Mouse (Mus musculus): ENCODE data around the gene Ndufaf2. TPM values are rescaled to one million over a fixed set of nuclear protein-coding genes. Genes with fewer than 3 reads are reported as not detected.

The Ndufaf2 gene
- total RNA-seq, 2 experiments from 2014 or later = 30.5 to 30.9 TPM

DNA sequence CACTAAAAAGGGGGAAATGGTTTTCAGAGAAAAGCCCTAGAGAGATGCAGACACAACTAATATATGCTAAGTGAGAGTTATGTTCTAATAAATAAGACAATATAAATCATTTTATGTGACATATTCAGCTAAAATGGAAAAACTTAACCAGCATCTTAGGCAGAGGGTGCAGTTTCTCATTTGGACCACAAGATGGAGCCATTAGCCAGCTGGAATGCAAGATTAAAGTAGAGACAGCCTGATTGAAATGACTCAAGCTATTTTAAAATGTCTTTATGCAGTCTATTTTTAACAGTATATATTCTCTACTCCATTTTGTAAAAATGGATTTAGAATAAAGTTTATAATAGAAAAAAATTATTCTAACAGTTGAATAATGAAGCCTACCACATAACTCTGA is 6.6 kb downstream of the Ndufaf2 start:
- intact Hi-C loops (cut with DNase I) = loop anchor here (5.0 to 10.0 kb wide), 3 partner anchors 107 to 1049 kb away; partner anchors contain the start of gene Smim15
- DNase-seq = no peak

DNA sequence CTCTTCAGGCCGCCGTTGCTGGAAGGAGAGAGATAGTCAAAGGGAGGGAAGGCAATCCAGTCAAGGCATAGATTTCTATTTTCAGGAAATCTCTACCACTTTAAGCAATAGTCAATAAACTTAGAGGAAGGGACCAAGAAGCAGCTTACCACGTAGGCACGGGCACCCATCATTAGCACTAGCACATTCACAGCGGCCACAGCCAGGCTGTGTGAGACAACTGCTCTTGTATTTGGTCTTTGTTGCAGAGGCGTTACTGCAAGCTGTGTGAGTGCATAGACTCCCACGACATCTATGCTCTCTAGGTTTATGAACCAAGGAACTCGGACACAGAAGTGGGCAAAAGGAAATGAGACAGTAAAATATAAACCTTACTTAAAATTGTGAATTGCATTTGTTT is 14.3 kb downstream of the Ndufaf2 start:
- intact Hi-C loops (cut with DNase I) = loop anchor here (5.0 kb wide), 1 partner anchor 1738 kb away; no protein-coding TSS in a partner anchor

GRCm38 (mm10) chr13:108138403-108138977 is 19.9 kb downstream of the Ndufaf2 start:
- DNase-seq = no peak
- intact Hi-C loops (cut with DNase I) = no loop called here

More for the DNA sequence above, 14.3 kb downstream of the Ndufaf2 start:
- no peak for DNase-seq

DNA sequence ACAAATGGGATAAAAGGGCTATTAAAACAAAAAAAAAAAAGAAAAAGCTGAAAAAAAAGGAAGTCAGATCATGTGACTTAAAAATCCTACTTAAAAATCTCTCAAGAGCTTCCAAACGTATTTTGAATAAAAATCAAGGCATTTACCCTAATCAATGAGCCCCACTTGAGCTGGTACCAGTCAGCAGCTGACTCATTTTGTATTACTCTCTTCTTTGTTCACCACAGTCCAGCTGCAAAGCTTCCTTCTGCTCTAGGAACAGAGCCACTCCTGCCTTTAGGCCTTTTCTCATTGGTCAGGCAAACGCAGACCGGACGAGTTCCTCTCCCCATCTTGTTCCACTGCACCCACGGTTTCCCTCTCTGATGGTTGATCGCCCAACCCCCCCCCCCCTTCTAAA is 22.8 kb downstream of the Ndufaf2 start:
- no peak for DNase-seq
- intact Hi-C loops (cut with DNase I) = no loop called here

DNA sequence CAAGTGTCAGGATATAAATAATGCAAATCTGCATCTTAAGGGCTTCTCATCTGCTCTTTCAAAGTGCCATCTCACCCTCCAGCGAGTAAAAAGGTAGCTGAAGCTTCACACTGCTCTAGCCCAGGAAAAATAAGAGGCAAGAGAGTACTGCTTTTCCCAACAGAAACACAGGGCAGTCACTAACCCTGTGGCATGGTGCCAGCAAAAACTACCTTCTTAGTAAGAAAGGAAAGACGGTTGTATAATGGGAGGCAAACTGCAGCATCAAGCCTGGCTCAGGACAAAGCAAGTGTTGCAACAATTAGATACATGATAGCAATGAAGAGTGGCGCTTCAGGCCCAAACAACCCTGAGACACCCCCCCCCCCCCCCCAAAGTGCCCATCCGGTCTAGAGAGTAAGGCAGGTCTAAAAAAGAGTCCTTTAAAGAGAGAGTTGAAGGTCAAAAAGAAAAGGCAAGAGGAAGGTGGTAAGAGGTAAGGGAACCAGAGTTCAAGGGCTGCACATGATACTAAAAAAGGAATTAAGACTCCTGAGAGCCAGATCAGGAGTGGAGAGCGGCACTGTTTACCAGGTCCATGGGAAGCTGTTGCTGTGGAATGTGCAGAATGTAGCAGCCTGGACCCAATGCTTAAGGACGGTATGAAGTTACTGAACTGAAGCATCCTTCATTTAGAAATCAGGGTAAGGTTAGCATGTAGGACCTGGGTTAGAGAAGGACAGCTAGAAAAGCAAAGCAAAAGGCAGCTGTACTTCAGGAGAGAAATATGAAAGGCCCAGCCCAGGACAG is 26.2 kb downstream of the Ndufaf2 start:
- no peak for DNase-seq
- intact Hi-C loops (cut with DNase I) = no loop called here

DNA sequence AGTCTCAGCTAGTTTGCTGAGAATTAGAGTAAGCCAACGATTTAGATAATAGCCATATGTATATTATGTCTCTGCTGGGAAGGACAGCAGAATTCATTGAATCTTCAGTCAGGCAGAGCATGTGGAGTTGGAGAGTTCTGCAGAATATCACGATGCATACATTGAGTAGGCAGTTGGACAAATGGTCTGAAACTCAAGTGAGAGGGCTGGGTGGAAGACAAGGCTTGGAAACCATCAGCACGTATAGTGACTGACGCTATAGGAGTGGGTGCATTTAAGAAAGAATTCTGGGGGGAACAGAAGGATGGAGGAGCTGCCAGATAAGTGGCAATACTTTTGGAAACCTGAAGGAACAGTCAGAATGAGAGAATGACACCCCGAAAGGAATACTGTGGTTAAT is 27.7 kb downstream of the Ndufaf2 start:
- no peak for DNase-seq
- intact Hi-C loops (cut with DNase I) = no loop called here

DNA sequence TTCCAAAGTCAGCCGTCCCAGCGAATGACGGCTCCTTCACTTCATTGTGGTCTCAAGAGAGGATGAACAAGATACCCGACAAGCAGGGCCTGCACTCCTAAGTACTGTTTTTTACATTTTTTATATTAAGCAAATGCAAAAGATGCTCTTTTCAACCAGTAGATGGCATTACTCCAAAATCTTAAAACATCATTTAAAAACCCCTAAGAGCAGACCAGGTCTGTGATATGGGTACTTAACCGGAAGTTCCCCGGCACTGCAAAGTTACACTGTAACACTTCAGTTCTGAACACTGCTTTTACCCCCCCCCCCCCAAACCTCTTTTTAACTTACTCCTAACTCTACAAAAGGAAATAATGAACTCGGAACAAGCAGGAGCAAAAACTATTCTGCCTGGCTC is 29.4 kb downstream of the Ndufaf2 start:
- intact Hi-C loops (cut with DNase I) = no loop called here
- no peak for DNase-seq

DNA sequence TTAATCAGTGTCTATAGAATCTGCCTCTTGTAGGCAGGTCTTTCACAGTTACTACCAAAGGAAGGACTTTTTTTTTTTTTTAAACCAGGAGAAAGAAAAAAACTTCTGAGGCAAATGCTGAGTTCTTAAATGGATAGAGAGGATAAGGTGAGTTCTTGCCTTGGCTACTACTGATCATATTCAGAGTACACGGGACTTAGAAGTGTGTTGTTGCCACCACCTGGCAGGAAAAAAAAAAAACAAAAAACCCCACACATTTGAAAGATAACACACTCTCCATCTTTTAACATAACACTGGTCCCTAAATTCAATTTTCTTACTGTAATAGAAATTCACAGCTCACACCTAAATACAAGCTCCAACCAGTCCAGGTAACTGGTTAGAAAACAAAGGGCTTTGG is 30.5 kb downstream of the Ndufaf2 start:
- intact Hi-C loops (cut with DNase I) = no loop called here
- no peak for DNase-seq

GRCm38 (mm10) chr13:108127130-108127529 is 31.3 kb downstream of the Ndufaf2 start:
- peak; percentile 40 for DNase-seq
- intact Hi-C loops (cut with DNase I) = no loop called here

DNA sequence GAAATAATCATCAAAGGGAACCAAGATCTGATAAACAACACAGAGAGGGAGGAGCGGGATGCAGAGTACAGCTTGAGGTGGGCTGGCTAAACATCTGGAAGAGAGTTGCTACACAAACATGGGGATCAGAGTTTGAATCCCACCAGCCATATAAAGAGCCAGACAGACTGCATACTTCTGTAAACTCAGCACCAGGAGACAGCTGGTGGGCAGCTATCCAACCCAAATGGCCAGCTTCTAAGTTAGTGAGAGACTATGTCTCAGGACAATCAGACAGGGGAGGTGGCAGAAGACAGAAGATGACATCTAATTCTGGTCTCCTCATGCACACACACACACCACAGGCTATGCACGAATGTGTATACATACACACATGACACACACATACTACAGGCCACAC is 32.2 kb downstream of the Ndufaf2 start:
- DNase-seq = no peak
- intact Hi-C loops (cut with DNase I) = no loop called here

DNA sequence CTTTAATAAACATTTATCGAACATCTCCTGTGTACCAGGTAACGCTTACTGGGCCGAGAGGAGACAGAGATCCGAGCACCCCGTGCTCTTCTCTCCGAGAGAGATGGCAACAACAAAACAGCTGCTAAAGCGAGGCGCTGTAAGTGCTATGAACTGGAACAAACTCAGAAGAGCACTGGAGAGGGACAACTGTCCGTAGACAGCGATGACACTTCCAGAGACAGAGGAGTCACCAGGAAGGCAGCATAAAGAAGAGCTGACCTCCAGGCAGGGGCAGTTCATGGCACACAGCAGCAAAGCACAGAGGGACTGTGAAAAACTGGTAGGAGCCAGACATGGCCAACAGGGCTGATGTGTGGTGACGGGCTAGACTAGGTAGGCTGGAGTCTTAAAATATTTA is 34.3 kb downstream of the Ndufaf2 start:
- no peak for DNase-seq
- intact Hi-C loops (cut with DNase I) = no loop called here

DNA sequence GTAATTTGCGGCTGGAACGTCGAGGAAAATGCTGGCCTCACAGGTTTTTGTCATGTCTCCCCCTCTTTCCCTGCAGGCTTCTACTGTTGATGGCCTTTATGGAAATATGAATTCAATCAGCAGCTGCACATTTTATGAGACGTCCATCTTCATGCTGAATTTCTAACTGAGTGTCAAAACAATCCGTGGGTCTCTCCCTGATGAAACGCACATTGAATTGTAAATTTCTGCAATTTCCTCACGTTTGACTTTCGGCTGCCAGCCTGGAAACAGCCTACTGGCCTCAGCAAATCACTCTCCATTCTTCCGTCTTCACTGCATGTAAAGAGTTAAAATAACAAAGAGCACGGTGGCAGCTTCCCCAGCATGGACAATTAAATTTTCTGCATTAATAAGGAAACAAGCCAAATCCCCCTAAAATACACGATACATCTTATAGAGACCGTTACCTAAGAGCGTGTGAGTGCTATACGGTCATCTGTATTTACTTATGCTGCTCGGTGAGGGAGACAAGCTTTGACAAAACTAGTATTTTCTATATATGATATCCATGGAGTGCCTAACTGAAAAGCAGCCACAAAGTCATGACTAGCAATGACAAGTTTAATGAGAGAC is 35.2 kb downstream of the Ndufaf2 start:
- intact Hi-C loops (cut with DNase I) = no loop called here
- no peak for DNase-seq

DNA sequence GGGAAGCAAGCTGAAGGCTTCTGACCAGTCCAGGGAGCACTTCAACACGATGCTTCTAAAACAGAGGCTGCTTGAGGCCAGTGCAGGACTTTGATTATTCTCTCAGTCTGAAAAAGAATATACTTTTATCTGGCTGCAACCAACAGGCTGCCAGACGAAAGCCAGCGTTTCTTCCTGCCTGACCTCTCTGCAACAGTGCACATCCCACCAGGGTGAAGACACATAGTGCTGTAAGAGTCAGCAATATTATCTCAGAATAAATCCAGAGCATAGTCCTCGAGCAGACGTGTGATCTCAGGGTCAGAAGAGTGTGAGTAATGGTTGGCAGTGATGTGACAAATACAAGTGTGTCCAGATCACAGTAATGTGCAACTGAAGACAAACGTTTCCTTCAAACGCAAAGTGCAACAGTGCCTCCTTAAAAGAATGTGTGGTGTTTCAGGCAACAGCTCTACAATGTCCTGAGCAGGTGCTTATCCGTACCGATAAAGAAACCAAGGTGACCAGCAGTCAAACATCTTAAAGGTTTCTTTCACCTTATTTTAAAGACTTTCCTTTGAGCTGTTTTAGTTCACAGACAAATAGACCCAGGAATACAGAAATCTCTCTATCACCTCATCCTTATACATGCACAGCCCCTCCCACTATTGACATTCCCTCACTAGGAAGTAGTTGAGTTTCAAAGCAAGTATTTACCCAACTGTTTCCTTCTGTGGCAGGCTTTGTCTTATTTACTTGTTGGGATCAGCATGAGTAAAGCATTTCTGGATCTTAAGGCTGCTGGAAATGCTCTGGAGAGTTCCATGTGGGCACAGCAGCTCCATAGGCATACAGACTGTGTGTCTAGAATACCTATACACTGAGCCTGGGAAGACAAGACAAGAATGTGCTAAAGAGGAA is 38.8 kb downstream of the Ndufaf2 start:
- no peak for DNase-seq
- intact Hi-C loops (cut with DNase I) = loop anchor here (5.0 kb wide), 1 partner anchor 72 kb away; no protein-coding TSS in a partner anchor

DNA sequence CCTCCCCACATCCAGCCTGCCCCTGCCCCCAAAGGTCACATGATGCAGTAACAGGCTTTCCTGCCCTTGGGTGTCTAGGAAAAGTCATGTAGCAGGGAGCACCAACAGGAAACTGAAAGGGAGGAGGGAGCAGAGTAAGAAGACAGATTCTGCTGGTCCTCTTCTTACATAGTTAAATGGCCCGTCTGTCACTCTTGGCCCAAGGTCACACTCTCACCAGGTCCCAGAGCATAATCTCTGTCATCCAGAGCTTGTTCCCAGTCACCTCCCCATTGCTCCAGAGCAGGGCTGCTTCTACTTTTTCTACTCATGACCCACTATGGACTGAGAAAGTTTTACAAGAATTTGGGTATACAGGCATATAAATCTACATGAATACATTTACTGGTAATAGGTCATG is 40.2 kb downstream of the Ndufaf2 start:
- peak; percentile 16 for DNase-seq
- intact Hi-C loops (cut with DNase I) = loop anchor here (5.0 kb wide), 1 partner anchor 71 kb away; no protein-coding TSS in a partner anchor

- intact Hi-C loops (cut with DNase I) = loop anchor here (5.0 kb wide), 1 partner anchor 70 kb away; no protein-coding TSS in a partner anchor
- DNase-seq = no peak
Observed at GRCm38 (mm10) chr13:108117654-108118053, 40.8 kb downstream of the Ndufaf2 start.

DNA sequence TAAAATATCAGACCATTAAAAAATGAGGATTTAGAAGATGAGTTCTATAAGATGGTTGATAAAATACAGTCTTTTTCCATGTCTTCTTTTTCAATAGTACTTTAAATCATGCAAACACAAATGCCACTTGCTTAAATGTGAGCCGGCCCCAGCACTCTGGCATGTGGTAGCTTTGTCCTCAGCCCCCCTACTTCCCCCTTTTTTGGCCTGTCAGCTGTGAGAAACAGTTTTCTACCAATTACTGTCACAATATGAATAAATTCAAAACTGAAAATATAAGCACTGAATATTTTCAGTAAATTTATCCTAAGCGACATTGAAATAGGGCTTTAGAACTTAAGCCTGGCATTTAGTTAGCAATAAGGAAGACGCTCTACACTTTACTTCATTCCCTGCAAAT is 44.2 kb downstream of the Ndufaf2 start:
- no peak for DNase-seq
- intact Hi-C loops (cut with DNase I) = no loop called here

DNA sequence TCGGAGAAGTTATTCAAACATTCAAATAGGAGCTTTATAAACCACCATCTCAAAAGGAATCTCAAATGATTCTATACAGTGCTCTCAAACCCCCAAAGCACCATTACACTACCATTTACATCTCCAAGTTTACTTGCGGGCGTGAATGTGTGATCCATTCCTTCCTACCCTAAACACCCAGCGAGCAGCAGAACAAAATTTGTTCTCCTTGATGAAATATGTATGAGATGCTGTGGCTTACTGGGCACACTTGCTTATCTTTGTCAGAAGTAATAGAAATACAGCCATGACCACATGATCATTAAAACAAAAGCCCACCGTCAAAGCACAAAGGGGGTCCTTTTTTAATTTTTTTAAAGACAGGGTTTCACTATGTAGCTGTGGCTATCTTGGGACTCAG is 44.9 kb downstream of the Ndufaf2 start:
- intact Hi-C loops (cut with DNase I) = no loop called here
- DNase-seq = no peak

DNA sequence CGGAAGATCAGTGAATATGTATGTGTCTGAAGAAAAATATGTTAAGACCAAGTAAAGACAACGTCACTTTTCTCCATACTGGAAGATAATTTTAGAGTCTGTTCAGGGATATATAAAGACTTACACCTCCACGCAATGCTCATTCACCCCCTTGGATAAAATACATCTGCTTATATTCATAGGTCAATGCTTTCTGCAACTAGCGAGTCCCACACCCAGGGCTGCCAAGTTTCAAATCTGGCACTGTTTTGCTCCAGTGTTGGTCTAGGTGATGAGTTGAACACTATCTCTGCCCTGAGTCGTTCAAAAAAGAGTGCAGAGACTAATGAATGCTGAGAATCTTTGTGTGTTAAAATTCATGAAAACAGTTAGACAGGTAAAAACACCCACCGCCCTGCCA is 47.5 kb downstream of the Ndufaf2 start:
- intact Hi-C loops (cut with DNase I) = no loop called here
- no peak for DNase-seq

DNA sequence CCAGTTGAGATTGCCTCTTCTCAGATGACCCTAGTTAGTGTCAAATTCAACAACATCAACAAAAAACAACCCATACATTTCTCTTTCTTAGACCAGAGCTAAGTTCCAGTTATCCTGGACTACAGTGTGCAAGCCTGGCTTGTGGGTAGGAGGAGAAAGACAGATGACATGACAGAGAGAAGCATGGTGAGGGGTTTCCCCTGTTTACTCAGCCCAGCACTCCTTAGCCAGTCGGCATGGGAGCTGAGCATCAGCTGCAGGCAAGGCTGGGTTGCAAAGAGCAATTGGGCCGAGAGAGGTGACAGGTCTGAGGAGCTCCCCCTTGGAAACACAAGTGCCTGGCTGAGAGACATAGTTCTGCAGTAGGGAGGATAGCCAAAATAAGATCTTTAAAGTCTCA is 57.7 kb downstream of the Ndufaf2 start:
- intact Hi-C loops (cut with DNase I) = no loop called here
- no peak for DNase-seq

GRCm38 (mm10) chr13:108096446-108096845 is 62.0 kb downstream of the Ndufaf2 start:
- intact Hi-C loops (cut with DNase I) = no loop called here
- DNase-seq = no peak

DNA sequence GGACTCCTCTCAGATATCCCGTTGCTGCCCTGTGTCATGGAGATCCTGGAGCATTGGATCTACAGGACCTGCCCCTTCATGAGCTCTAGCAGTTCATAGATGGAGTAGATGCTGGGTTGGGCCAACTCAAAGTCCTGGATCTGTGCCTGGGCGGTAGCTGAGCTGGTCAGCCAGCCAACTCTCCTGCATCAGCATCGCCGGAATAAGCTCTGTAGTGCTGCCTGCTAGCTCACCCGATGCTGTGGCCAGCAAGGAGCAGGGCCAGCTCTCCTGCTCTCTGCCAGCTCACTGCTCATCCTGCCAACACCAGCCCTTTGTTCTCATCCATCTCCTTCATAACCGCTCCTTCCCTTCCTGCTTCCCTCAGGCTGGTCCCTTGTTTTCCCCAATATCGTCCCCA is 62.8 kb downstream of the Ndufaf2 start:
- DNase-seq = peak; percentile 82
- intact Hi-C loops (cut with DNase I) = no loop called here
